Mouse (Mus musculus) frontal cortex, adult (tissue): ENCODE measurements at regions not wholly inside any gene's neighbourhood (a gene's known extent, or its start where the extent isn't known, plus 50 kb on each side); places are given as distances from the start of the nearest gene placed in this dataset.
"Not testable (repeated sequence)": the region's sequence is repeated elsewhere in the genome, so short reads cannot be mapped to it uniquely, and the experiment has no call there.

Experiments
- ATAC-seq: cut with Nextera tagmentation; 2 replicates; pipeline ENCODE4 v1.9.2; 2017; ENCODE audit warnings: mild to moderate bottlenecking, moderate library complexity, mixed read lengths; ENCODE audit not compliant: low TSS enrichment

DNA sequence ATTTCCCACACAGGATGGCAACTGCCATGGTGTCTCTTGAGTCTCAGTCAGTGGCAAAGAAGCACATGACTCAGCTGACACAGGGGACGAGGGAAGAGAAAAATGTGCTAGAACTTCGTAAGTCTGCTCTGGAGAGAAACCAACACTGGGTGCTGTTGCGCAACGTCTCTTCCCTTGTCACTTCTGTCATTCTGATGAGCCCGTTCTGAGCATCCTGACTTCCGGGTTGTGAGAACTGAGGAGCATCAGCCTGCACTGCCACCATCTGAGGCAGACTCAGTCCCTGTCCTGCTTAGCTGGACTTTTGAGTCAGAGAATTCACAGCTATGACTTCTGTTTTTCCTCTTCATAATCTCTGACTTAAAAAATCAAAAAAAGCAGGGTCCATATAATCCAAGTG lies 468.9 kb upstream of the Cdh5 start:
- ATAC-seq: no peak; the same call in 1 of the 2 replicates

DNA sequence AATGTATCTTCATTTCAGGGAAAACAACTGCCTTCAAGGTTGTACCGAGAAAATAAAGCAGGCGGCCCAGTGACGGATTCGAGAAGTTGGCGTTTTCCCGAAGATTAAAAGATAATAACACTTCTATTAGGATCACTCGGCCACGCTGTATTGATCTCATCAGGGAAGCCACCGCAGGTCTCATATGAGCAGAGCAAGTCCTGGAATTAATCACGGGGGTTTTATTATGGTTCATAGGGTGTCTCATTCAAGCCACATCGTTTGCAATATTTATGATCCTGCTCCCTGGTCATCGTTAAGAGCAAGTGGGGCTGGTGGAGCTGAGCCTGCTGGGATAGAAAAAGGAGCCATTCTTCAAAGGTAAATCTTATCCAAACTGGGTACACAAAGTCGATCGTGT lies 466.5 kb upstream of the Cdh5 start:
- no peak for ATAC-seq

DNA sequence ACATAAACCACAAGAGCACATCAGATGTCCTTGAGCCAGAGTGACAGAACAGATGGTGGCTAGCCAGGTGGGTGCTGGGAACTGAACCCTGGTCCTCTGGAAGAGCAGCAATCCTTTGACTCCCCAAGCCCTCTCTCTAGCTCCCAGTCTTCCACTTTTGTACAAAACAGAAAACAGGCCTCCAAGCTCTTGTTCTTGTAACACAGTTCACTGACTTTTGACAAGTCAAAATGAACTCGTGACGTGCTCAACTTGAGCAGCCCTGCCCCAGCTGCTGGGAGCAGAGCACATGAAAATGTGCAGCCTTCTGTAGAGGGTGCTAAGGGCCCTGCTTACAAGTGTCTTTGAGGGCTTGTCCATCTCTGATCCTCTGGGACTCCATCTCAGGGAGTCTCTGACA lies 457.8 kb upstream of the Cdh5 start:
- ATAC-seq: no peak

DNA sequence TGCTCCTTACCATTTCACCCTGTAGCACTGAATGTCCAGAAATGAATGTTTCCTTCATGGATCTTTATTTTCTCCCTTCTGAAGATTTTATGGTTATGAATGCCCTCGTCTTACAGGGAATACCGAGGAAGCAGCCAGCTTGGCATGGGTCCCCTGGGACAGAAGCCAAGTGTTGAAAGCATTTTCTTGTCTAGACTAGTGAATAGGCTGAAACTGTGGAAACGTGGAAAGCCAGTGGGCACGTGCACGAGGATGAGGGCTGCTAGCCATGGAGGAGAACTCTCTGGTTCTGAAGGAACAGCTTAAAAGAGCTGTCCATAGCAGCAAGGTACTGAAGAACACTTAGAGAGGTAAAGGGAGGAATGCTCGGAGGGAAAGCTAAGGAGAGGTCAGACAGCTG lies 457.3 kb upstream of the Cdh5 start:
- ATAC-seq: peak; percentile 32; the same call in 1 of the 2 replicates

DNA sequence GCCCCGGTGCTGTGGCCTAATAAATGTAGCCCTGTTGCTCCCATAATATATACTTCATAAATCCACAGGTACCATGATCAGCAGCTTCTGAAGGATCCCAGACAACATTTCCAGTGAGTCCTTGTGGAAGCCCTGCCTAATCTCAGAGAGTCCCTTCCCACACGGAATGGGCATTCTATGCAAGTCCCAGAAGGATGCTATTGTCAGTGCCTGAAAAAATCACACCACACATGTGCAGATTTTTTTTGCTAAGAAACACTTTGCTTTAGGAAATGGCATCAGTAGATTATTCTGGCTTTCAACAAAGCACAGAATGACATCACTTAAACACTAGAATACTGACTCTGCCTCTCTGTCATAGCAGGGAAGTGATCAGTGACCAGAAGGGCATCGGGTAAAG lies 456.6 kb upstream of the Cdh5 start:
- ATAC-seq: peak; percentile 70

DNA sequence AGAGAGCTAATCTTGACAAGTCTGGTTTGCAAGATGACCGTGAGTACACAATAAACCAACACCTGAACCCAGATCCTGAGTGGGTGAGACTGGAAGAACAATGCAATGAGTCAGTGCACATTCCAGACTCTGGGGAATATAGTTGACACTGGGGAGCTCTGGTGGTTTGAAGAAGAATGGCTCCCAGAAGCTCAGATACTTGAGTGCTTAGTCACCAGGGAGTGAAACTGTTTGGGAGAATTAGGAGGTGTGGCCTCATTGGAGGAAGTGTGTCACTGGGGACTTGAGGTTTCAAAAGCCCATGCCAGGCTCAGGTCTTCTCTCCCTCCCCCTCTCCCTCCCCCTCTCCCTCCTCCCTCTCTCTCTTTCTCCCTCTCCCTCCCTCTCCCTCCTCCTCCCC lies 436.6 kb upstream of the Cdh5 start:
- no peak for ATAC-seq

DNA sequence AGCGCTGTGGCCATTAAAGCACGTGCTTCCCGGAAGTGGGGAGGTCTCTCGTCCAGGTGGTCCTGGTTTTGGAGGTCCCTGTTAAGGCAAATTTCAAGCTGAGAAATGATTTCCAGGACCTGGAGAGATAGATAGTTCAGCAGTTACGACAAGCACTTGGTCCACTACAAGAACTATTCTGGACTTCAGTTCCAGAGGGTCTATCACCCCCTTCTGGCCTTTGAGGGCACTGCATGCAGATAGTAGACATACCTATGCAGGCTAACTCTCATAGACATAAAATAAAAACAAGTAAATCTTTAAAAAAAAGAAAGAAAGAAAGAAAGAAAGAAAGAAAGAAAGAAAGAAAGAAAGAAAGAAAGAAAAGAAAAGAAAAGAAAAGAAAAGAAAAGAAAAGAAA lies 415.2 kb upstream of the Cdh5 start:
- not testable (repeated sequence) for ATAC-seq

DNA sequence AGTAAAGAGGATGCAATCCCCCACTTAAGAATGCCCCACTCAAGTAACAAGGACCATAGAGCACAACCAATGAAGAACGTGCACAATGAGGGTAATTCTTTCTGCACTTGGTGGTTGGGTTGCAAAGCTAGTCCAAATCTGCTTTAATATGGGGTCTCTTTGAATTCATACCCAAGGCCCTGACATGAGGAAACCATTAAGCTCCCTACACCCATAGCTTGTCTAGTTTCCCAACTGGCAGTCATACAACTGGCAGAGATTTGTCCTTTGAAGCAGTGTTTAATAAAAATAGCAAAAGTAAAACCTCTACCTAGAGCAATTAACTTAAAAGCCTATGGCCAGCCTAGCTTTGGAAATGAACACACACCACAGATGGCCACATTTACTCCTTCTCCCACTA lies 411.0 kb upstream of the Cdh5 start:
- ATAC-seq: no peak

DNA sequence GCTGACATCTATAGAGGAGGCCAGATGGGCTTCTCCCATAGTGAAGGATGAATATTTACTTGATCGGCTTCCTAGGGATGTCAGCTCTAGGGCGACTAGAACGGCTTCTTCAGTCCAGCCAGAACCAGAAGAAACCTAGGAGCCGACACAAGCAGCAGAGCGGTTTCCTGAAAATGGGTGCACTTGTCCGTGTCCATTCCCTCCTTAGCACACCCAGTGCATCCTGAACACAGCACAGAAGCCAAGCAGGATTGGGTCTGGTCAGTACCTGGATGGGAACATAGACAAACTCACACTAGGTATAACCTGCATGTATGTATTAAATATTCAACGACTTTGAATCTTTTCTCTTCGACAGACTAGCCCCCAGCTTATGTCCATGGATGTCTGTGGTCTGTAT lies 407.9 kb upstream of the Cdh5 start:
- no peak for ATAC-seq

DNA sequence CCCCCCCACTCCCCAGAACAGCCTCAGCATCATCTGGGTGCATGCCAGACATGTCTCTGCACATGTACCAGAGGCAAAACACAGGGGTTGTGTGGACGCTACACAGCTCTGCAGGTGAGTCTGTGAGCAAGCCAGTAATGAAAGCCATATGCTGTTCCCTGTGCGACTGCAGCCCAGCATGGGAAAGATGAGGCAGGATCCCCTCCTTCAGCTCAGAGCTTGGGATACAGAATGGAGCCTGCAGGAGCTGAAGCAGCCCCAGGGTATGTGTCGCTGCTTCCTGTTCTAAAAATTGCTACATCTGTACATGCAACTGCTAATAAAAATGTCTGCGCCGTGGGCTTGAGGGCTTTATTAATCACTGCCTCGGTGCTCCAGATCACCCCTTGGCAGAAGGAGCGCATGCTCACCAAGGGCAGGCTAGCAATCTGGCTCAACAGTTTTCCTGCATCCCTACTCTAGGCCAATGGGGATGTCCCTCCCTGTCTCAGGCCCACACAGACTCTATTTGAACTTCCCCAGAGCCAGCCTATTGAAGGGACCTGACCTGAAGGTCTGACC lies 407.0 kb upstream of the Cdh5 start:
- ATAC-seq: no peak

DNA sequence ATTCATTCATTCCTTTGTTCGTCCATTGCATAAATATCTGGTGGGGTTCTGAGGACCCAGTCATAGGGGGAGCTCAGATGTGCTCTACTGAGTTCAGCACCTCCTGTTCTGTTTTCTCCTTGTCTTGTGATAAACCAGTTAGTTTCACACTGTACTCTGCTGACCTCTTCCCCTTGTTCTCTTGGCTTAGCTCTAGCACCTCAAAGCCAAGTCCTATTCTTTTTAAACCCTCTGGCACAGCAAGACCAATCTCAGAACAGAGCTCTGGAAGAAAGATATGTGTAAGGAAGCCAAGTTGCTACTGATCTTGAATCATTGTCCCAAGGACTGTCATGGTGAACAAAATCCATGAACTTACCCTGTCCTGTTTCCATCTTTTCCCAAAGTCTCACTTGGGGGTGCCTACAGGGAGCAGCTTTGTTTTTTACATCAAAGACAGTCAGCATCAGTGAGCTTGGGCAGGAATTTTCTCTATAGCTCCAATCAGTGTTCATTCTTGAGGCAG lies 402.4 kb upstream of the Cdh5 start:
- ATAC-seq: no peak

DNA sequence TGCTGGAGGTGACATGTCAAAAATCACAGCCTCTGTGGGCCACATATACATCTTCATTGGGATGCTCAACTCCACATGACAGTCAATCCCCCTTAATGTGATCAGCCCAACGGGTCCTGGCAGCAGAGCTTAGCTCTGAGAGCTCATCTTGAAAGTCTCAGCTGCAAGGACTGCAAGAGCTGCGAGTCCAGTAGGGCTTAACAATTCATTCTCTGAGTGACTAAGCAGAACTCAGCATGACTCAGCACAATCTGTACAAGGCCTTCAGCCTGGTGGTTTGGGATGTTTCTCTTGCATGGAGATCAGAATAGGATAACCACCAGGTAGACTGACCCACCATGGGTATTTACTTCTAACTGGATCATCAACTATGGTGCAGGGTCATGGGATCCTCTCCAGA lies 399.2 kb upstream of the Cdh5 start:
- no peak for ATAC-seq

DNA sequence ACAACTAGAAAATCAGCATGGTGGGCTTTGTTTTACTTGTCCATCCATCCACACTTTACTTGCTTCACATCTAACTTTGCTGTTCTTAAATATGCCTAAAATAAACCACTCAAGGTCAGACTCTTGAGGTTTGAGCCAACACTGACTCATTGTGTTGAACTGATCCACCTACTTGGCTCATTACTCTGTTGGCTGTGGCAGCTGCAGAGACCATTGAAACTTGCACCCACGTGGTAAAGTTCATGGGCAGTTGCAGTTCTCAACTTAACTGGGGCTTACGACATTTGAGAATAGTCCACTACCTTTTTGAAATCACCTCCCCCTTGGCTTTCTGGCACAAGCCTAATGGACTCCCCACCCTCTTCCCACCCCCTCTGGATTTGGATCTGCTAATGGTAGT lies 395.3 kb upstream of the Cdh5 start:
- no peak for ATAC-seq

DNA sequence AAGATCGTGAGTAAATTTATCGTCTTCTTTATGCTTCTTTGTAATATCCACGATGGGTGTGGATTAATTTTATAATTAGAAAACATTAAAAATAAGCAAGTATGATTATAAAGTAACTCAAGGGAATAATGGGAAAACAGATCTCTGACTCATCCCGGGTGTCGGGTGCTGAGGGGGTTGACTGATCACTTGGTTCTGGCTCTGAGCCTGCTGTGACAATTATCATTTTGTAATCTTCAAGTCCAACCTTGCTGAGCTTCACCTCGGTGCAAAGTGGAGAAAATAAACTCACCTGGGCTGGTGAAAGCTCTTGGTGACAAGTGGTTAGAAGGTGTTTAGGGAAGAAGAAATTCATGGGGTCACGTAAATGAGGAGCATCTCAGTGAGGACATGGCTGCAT lies 390.6 kb upstream of the Cdh5 start:
- ATAC-seq: not testable (repeated sequence)

DNA sequence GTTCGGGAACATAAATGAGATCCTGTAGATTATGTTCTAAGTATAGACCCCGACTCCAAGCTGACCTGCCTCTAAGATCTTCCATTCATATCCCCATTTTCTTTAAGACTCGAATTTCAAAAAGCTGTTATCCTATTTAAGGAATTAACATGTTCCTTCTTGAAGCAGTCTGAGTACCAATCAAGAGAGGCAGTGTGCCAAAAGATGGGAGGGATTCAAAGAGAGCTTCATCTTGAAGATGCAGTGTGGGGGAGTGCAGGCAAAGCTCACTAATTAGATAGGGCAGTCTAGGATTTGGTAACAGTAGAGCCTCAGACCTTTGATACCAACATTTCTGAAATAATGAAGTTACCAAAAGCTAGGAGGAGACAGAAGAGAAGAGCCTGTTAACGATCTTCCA lies 383.7 kb upstream of the Cdh5 start:
- peak; percentile 73 for ATAC-seq

DNA sequence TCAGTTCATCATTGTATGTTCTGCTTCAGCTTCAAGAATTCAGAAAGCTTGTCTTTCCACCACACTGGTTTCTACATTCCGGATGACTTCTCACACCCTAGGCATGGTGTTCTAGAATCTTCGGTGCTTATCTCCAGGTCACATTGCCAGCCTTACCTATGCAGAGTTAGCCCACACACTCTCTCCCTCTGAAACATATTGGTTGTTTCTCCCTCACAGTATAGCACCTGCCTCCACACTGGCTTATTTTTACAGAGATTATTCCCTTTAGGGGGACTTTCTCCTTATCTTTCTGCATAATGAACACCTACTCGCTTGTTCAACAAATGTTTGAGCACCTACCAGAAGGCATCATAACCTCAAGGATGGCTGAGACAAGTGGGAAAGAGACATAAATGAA lies 368.0 kb upstream of the Cdh5 start:
- peak; percentile 83 for ATAC-seq

DNA sequence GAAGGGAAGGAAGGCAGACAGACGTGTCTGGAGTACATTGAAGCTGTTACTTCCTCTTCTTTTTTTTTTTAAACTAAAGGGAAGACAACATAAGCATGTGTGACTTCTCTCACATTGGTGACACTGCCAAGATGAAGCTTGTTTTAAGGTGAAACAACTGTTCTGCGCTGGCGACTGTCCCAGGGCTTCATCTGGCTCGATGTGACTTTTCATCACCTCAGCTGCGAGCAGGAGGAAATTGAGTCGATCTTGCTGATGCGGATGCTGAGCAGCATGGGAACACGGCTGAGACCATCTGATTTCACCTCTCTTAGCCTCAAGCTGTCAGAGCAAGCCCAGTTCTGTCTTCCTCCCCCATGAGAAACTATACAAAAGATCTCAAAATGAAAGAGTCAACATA lies 363.1 kb upstream of the Cdh5 start:
- peak; percentile 32 for ATAC-seq

DNA sequence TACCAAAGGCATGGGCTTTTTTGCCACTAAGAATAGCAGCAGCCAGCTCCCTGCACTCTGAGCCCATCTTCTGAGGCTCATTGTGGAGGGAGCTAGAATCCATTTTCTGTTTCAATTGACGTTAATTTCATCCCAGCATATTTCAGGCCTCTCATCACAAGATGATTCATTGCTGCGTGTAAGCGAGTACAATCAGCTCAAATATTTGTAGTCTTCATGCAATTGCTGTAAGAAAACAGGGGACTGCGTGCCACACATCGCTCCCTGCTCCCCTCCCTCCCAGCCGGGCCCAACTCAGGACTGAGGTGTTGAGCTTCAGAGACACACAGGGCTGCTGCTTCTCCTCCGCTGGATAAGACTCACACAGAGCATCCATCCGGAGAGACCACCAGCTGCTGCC lies 360.0 kb upstream of the Cdh5 start:
- ATAC-seq: peak; percentile 74

DNA sequence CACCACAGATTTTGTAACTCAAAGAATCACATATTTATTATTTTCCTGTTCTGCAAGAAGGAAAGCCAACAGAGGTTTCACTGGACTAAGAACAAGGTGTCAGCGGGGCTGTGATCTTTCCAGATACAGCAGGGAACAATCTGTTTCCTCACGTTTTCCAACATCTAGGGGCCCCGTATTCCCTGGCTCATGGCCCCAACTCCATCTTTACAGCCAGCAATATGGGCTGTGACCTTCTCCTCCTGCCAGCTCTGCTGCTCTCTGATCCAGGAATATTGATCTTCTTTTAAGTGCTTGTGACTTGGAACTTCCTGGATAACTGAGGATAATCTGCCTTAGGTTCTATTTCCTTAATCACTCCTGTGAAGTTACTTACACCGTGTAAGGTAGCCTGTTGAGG lies 352.7 kb upstream of the Cdh5 start:
- no peak for ATAC-seq

DNA sequence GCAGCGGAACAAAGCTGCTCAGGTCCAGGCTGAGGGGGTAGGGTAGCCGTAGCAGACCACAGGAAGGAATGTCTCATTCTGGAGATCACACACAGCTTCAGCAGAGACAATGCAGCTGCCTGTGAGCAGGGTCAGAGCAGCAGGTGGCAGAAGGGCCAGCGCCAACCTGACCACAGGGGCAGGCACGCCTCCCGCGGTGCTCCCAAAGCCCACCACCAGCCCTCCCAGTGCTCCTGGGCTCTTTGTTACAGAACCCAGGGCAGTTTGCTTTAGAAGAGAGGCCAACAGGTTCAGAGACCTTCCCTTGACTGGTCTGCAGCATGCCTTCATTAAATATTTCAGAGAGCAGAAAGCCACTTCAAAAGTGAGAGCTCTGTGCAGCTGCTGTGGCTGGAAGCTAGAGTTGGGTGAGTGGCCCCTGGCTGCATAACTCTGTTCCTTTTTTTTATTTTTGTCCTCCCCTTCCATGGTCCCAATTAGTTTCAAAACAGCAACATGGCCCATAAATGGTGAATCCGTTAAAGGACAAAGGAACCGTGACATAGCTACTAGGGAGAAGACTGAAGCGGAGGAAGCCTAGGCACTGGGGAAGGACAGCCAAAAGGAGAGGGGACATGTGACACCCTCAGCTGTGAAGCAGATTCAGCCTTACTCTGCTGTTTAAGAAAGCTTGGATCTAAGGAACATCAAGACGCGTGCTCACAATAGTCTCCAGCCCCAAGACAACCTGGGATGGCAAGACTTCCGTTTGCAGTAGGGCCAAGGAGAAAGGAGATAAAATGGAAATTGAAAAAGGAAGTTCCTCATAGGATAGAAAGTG lies 350.9 kb upstream of the Cdh5 start:
- ATAC-seq: peak; percentile 76

DNA sequence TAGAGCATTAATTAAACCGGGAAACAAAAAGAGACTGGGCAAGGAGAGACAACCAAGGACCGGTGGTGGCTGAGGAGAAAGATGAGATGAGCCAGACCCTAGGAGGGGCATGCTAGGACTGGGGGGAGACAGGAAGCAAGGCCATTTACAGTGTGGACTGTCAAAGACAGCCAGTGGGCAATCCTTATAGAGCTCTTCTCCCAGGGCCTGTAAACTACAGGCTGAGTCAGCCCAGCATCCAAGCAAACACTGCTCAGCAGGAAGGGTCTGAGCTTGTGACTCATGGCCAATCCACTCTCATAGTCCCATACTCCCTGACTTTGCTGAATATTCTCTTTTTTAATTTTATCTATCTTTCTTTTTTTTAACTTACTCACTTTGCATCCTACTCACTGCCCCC lies 350.3 kb upstream of the Cdh5 start:
- 0 out of 2 replicates have a peak, but pooled peaks have one; percentile 29 for ATAC-seq

DNA sequence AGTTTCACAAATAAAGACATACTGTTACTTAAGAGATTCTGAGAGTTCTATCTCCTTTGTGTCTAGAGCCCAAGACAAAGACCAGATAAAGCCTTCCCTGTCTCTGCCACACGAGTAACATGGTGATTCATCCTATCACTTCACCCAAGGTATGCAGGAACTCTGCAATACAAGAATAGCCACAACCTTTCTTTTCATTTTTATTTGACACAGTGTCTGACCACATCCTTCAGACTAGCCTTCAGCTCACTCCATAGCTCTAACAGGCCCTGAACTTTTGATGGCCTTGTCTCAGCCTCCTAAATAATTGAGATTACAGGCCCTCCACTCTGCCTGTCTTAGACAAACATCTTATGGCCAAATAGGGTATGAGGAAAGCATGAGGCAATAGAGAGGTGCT lies 337.6 kb upstream of the Cdh5 start:
- no peak for ATAC-seq

DNA sequence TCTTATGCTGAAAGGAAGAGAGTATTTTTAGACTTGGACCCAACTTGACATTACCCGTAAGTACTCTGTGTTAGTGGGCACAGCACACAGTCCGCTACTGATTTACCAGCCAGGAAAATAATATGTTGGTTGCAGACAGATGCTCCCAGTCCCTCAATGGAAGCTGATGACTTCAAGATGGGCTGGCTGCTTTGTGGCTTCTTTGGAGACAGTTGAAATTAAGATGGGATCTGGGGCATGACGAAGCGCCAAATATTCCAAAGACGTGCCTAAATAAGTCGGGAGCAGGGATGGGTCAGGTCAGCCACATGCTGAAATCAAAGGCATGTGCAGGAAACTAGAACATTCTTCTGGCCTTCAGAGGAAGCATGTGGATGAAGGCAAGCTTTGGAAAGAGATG lies 321.8 kb upstream of the Cdh5 start:
- ATAC-seq: no peak

DNA sequence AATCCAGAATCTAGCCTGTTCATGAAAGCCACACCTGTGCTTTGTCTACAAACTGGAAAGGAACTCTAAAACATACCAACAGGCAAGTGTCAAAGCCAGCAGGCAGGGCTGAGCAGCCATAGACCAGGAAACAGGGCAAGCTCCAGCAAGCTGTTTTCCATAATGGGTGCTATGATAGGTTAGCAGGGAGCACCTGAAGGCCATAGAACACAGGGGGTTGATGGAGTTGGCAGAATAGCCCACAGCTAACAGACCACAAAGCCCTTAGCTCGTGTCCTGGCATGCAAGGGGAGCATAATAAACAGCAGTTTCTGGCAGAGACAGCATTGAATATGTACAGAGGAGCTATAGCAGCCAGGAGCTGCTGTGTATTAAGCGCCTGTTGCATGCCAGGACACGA lies 313.1 kb upstream of the Cdh5 start:
- no peak for ATAC-seq
